Mouse (Mus musculus) midbrain, embryonic 10.5 days (tissue): ENCODE data around the gene Mmel1. TPM values are rescaled to one million over a fixed set of nuclear protein-coding genes. Genes with fewer than 3 reads are reported as not detected.
A peak's percentile ranks its signal among the peaks of the same experiment; 100 is the strongest.

Experiments used
- DNase-seq: peaks from one replicate; pipeline ENCODE4 v3.0.0-alpha.2; 2017; ENCODE audit warnings: low spot score
- H3K27ac ChIP-seq: fragments of 300-500 bp; sonication (generic); replicated peaks from 2 replicates; pipeline ENCODE4 v1.5.1; 2016; ENCODE audit warnings: mild to moderate bottlenecking
- H3K27me3 ChIP-seq: fragments of 300-500 bp; sonication (generic); 2 replicates; pipeline ENCODE4 v1.6.1; 2016; ENCODE audit warnings: low read depth, mild to moderate bottlenecking; ENCODE audit not compliant: poor library complexity, severe bottlenecking
- H3K36me3 ChIP-seq: fragments of 300-500 bp; sonication (generic); 2 replicates; pipeline ENCODE4 v1.6.1; 2016; ENCODE audit warnings: mild to moderate bottlenecking, moderate library complexity
- H3K4me1 ChIP-seq: fragments of 300-500 bp; sonication (generic); 2 replicates; pipeline ENCODE4 v1.6.1; 2016
- H3K4me3 ChIP-seq: fragments of 300-500 bp; sonication (generic); 2 replicates; pipeline ENCODE4 v1.5.1; 2016; ENCODE audit warnings: mild to moderate bottlenecking, moderate library complexity
- H3K9me3 ChIP-seq: fragments of 300-500 bp; sonication (generic); replicated peaks from 2 replicates; pipeline ENCODE4 v1.6.1; 2016; ENCODE audit warnings: mild to moderate bottlenecking
- WGBS: fragments of 180-500 bp; shearing (Covaris S2); methylation state at CpG from one replicate; pipeline ENCODE4 v1.1.7; 2016; 5-methylcytosine and 5-hydroxymethylcytosine counted together
- polyA plus RNA-seq: library from polyadenylated mRNA; unstranded; fragments of >200 nt; fragmentation: Nextera tagmentation; extraction: Ambion mirVana; gene quantifications from 2 replicates; pipeline ENCODE4 v1.2.1, GENCODE M21; 2016

The Mmel1 gene
- polyA plus RNA-seq, 1 experiment from 2014 or later: 0.35 TPM

DNA sequence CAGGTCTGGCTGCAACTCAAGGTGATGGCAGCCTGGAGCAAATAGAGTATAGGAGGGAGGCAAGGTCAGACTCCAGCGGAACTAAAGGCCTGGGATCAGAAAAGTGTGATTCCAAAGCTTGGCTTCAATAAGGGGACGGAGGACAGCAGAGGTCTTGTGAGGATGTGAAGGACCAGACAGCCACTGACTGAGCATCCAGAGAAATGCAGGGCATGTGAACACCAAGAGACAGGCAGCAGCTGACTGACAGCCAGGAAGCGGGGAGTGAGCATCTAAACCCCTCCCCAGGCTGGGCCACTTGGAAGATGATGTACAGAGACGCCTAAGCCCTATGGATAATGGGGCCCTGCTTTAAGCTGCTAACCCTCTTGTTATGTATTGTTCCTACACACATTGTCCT is 1.3 kb downstream of the Mmel1 start:
- no peaks in the 10 kb centered on the region for H3K36me3 ChIP-seq
- WGBS: 56% methylated on average over 4 of the region's 4 CpGs
- no peak overlapping the region for H3K27ac ChIP-seq
- no peak for DNase-seq
- H3K9me3 ChIP-seq: no peaks in the 10 kb centered on the region
- peaks cover 32% of the 10 kb centered on the region for H3K4me1 ChIP-seq
- H3K4me3 ChIP-seq: no peak overlapping the region
- peaks cover 75% of the 10 kb centered on the region for H3K27me3 ChIP-seq

DNA sequence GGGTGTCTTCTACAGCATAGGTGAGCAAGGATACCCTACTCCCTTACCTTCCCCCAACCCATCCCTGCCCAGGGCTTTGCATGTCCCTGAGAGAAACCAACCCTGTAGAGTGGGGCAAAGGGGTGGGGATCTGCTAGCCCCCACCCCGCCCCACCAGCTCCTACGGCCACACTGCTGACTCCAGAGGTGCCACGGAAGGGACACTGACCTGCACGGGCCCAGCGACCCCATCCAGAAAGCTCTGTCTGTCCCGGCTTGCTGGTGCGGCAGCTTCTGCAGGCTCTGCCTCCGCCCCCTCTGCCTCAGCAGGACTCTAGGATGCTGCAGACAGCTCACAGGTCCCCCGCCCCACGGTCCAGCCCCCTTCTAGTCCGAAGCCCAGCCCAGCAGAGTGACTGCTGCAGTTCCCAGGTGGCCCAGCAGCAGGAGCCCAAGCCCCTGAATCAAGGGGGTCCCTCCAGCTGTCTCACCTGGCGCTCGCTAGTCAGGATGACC is 2.4 kb downstream of the Mmel1 start:
- H3K9me3 ChIP-seq: no peaks in the 10 kb centered on the region
- H3K27ac ChIP-seq: peak overlapping the region; percentile 66
- 3% methylated on average over 13 of the region's 13 CpGs for WGBS
- H3K27me3 ChIP-seq: peaks cover 67% of the 10 kb centered on the region
- H3K4me1 ChIP-seq: peaks cover 43% of the 10 kb centered on the region
- peak overlapping the region; percentile 43 for H3K4me3 ChIP-seq
- DNase-seq: peak; percentile 57
- H3K36me3 ChIP-seq: no peaks in the 10 kb centered on the region

GRCm38 (mm10) chr4:154873186-154873585 is 3.8 kb downstream of the Mmel1 start:
- Histone ChIP-seq H3K27ac (no peak overlapping the region), H3K9me3 (no peaks in the 10 kb centered on the region), H3K27me3 (peaks cover 53% of the 10 kb centered on the region), H3K36me3 (no peaks in the 10 kb centered on the region), H3K4me3 (no peak overlapping the region), H3K4me1 (peaks cover 52% of the 10 kb centered on the region)
- WGBS: 79% methylated on average over 6 of the region's 6 CpGs
- DNase-seq: no peak

DNA sequence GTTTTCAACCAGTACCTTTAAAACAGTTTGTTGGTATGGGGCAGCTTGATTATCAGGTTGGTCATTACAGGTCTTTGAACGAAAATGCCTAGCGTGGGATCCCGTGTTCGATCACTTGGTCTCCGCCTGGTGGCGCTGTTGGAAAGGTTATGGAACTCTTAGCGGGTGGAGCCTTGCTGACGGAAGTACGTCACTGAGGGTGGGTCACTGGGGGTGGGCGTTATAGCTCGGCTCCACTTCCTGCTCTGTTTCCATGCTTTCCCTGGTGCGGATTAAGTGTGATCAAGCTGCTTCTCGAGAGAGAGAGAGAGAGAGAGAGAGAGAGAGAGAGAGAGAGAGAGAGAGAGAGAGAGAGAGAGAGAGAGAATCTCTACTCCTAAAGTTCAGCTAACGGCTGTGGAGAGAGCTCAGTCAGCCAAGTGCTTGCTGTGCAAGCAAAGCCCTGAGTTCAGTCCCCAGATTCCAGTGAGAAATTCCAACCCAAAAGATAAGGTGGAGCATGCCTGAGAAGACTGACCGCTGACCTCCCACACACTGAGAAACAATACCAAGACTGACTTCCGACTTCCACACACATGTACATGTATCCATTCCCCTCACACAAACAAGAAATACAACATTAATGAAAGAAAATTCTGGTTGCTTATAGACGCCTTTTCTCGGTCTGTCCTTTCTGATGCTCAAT is 8.6 kb downstream of the Mmel1 start:
- WGBS: 13% methylated on average over 18 of the region's 18 CpGs

DNA sequence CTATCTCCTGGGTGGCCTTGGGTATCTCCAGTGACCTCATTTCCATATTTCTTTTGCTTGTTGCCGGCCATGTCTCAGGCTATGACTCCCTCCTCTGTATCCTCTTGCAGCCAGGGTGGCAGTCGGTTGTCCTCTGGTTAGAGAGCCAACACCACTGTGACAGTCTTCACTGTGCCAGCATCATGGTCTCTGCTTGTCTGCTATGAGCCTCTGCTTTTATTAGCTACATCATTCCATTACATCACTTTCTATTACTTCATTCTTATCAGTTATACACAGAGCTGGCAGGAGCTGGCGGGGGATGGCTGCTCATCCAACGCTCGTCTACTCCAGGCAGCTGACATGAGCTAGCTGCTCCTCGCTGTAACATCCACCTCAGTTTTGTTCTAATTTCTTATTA is 11.3 kb downstream of the Mmel1 start:
- DNase-seq: no peak
- H3K4me3 ChIP-seq: no peak overlapping the region
- H3K36me3 ChIP-seq: no peaks in the 10 kb centered on the region
- no peak overlapping the region for H3K27ac ChIP-seq
- H3K4me1 ChIP-seq: peaks cover 35% of the 10 kb centered on the region
- 84% methylated on average over 6 of the region's 6 CpGs for whole genome bisulfite sequencing
- no peaks in the 10 kb centered on the region for H3K27me3 ChIP-seq
- H3K9me3 ChIP-seq: no peaks in the 10 kb centered on the region

More for the DNA sequence above, 8.6 kb downstream of the Mmel1 start:
- Histone ChIP-seq H3K9me3 (no peaks in the 10 kb centered on the region), H3K27me3 (peaks cover 7% of the 10 kb centered on the region), H3K4me1 (peaks cover 33% of the 10 kb centered on the region), H3K36me3 (no peaks in the 10 kb centered on the region), H3K4me3 (peak overlapping the region; percentile 54), H3K27ac (peak overlapping the region; percentile 83)
- DNase-seq: peak; percentile 95

DNA sequence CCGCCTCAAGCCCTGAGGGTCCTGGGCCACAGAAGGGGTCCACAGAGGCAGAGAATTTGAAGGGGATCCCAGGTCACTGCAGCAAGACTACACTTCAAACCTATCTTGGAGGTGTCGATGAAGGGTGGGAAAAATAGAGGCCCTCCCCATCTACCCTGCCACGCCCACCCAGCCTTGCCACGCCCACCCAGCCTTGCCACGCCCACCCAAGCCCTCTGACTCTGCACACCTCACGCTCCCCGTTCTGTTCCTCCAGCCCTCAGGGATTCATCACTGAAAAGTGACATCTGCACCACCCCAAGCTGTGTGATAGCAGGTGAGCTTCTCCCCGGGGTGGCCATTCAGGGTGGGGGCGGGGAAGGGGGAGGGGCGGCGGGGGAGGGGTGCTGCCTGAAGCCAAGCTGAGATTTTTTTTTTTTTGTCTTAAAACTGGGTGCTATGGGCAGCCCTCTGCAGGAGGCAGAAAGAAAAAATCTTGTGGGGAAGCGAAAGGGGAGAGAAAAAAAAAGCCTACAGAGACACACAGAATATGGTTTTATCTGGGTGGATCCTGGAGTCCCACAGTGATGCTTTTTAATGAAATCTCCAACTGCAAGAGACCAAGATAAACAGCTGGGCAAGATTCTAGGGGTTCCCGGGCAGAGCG is 12.8 kb downstream of the Mmel1 start:
- no peak for DNase-seq
- Histone ChIP-seq H3K36me3 (no peaks in the 10 kb centered on the region), H3K9me3 (no peaks in the 10 kb centered on the region), H3K4me1 (peaks cover 29% of the 10 kb centered on the region), H3K4me3 (no peak overlapping the region), H3K27ac (no peak overlapping the region), H3K27me3 (no peaks in the 10 kb centered on the region)
- WGBS: 29% methylated on average over 14 of the region's 14 CpGs

- 0 out of 2 replicates have a peak overlapping the region, but pooled peaks have one; percentile 9 for H3K27ac ChIP-seq
- no peak overlapping the region for H3K4me3 ChIP-seq
- no peaks in the 10 kb centered on the region for H3K27me3 ChIP-seq
- DNase-seq: no peak
- 89% methylated on average over 11 of the region's 11 CpGs for WGBS
- peaks cover 19% of the 10 kb centered on the region for H3K4me1 ChIP-seq
- H3K36me3 ChIP-seq: no peaks in the 10 kb centered on the region
- no peaks in the 10 kb centered on the region for H3K9me3 ChIP-seq
Observed at GRCm38 (mm10) chr4:154885416-154885815, 16.0 kb downstream of the Mmel1 start.

DNA sequence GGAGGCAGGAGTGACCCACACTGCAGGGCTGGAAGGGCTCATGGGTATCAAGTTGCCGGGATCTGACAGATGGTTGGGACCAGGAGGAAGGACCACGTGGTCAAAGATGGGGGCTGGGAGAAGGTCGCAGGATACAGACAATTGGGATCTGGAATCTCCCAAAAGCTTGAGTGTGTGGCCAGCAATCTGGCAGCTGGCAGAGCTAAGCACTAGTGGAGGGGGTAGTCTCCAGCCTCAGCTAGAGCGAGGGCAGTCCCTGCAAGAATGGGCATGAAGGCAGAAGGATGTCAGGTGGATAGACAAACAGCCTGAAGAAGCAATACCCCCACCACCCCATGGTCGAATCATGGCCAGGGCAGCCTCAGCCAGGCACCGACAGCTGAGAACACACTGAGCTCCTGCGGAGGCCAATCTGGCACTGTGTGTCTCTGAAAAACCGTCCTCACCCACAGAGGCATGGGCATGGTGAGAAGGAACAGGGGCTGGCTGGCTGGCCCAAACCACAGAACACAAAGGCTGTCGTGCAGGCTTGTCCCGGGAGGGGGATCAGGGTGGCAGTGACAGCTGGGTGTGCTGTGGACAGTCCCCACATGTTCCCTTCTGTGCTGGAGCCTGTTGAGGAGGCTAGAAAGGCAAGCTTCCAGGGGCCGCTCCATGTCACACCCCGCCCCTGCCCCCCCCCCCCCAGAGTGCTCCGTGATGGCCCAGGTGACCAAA is 17.6 kb downstream of the Mmel1 start:
- no peaks in the 10 kb centered on the region for H3K9me3 ChIP-seq
- peaks cover 17% of the 10 kb centered on the region for H3K4me1 ChIP-seq
- no peak for DNase-seq
- H3K27ac ChIP-seq: peak overlapping the region; percentile 71
- no peak overlapping the region for H3K4me3 ChIP-seq
- WGBS: 75% methylated on average over 13 of the region's 13 CpGs
- H3K27me3 ChIP-seq: no peaks in the 10 kb centered on the region
- no peaks in the 10 kb centered on the region for H3K36me3 ChIP-seq

DNA sequence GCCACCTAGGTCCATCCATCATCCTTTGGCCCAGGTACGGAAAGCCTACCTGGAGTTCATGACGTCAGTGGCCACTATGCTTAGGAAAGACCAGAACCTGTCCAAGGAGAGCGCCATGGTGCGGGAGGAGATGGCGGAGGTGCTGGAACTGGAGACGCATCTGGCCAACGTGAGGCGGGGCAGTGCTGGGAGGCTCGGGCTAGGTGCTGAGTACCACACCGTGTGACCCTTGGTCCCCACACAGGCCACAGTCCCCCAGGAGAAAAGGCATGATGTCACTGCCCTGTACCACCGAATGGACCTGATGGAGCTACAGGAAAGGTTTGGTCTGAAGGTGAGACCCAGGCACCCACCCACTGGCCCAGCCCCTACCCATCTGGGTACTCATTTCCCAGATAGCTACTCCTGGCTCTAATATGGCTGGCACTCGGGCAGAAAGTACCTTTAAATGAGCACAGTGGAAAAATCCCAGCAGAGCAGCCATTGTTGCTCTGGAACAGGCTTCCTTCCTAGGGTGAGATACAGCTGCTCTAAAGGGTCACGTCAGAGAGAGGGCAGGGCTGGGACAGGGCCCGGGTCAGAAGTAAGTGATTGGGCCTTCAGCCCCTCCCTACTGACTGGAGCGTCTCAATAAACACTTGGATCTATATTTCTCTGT is 18.3 kb downstream of the Mmel1 start:
- Histone ChIP-seq H3K27ac (peak overlapping the region; percentile 71; the same call in 1 of the 2 replicates), H3K36me3 (no peaks in the 10 kb centered on the region), H3K27me3 (no peaks in the 10 kb centered on the region), H3K9me3 (no peaks in the 10 kb centered on the region), H3K4me1 (peaks cover 14% of the 10 kb centered on the region), H3K4me3 (no peak overlapping the region)
- DNase-seq: no peak
- WGBS: 88% methylated on average over 15 of the region's 15 CpGs

- no peak overlapping the region for H3K4me3 ChIP-seq
- WGBS: 94% methylated on average over 14 of the region's 14 CpGs
- H3K27me3 ChIP-seq: no peaks in the 10 kb centered on the region
- no peak overlapping the region for H3K27ac ChIP-seq
- peaks cover 10% of the 10 kb centered on the region for H3K4me1 ChIP-seq
- H3K9me3 ChIP-seq: no peaks in the 10 kb centered on the region
- H3K36me3 ChIP-seq: 0 out of 2 replicates have a peak, but pooled peaks cover 6% of the 10 kb centered on the region
- no peak for DNase-seq
Observed at GRCm38 (mm10) chr4:154890887-154891286, 21.5 kb downstream of the Mmel1 start.

DNA sequence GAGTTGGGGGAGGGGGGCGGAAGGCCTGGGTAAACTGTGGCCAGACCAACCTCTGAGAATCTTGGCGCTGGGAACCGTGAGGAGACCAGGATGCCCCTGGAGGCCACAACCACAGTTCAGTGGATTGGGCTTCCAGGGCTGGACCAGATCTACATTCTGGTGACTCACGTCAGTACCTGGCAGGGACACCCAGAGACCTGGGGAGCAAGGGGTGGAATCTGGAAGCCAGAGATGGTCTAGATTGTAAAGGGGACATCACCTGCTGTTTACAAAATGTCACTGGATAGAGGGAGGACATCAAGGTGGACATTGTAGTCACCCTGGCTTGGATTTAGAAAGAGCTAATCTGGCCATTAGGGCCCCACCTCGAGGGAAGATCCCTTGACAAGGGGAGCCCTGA is 26.2 kb downstream of the Mmel1 start:
- peaks cover 23% of the 10 kb centered on the region for H3K27me3 ChIP-seq
- peaks cover 38% of the 10 kb centered on the region for H3K4me1 ChIP-seq
- H3K9me3 ChIP-seq: no peaks in the 10 kb centered on the region
- WGBS: 85% methylated on average over 5 of the region's 5 CpGs
- DNase-seq: no peak
- peaks cover 17% of the 10 kb centered on the region; the same call in 1 of the 2 replicates for H3K36me3 ChIP-seq
- no peak overlapping the region for H3K27ac ChIP-seq
- H3K4me3 ChIP-seq: no peak overlapping the region

- H3K27me3 ChIP-seq: peaks cover 23% of the 10 kb centered on the region
- H3K4me3 ChIP-seq: peak overlapping the region; percentile 72
- 75% methylated on average over 6 of the region's 6 CpGs for WGBS
- H3K36me3 ChIP-seq: peaks cover 17% of the 10 kb centered on the region; the same call in 1 of the 2 replicates
- peaks cover 7% of the 10 kb centered on the region; the same call in 1 of the 2 replicates for H3K9me3 ChIP-seq
- peaks cover 38% of the 10 kb centered on the region for H3K4me1 ChIP-seq
- H3K27ac ChIP-seq: peak overlapping the region; percentile 84
- DNase-seq: no peak
Observed at GRCm38 (mm10) chr4:154897676-154898465, 28.5 kb downstream of the Mmel1 start.
